Mouse (Mus musculus) embryonic facial prominence, embryonic 11.5 days (tissue): ENCODE results near the gene Lcp1. TPM values are rescaled to one million over a fixed set of nuclear protein-coding genes. Genes with fewer than 3 reads are reported as not detected.
A peak's percentile ranks its signal among the peaks of the same experiment; 100 is the strongest.

ENCODE experiments used
- ATAC-seq: fragments of 200-750 bp; cut with Nextera tagmentation; replicated peaks from 2 replicates; pipeline ENCODE4 v1.8.0; 2017; ENCODE audit warnings: low read depth; ENCODE audit not compliant: insufficient number of reproducible peaks, low FRiP score, low TSS enrichment
- DNase-seq: peaks from one replicate; pipeline ENCODE4 v3.0.0-alpha.2; 2015; ENCODE audit warnings: low spot score
- H3K27ac ChIP-seq: fragments of 300-500 bp; sonication (generic); replicated peaks from 2 replicates; pipeline ENCODE4 v1.5.1; 2014; ENCODE audit warnings: mild to moderate bottlenecking, low read depth, low read length, control low read depth
- H3K27me3 ChIP-seq: fragments of 300-500 bp; sonication (generic); 2 replicates; pipeline ENCODE4 v1.6.1; 2014; ENCODE audit warnings: mild to moderate bottlenecking, low read length, moderate library complexity, mixed read lengths; ENCODE audit not compliant: control insufficient read depth, insufficient read depth
- H3K36me3 ChIP-seq: fragments of 300-500 bp; sonication (generic); replicated peaks from 2 replicates; pipeline ENCODE4 v1.6.1; 2014; ENCODE audit warnings: low read depth, mild to moderate bottlenecking, low read length, moderate library complexity, mixed read lengths; ENCODE audit not compliant: control insufficient read depth, insufficient read depth
- H3K4me1 ChIP-seq: fragments of 300-500 bp; sonication (generic); 2 replicates; pipeline ENCODE4 v1.6.1; 2014; ENCODE audit warnings: low read length, mixed read lengths; ENCODE audit not compliant: control insufficient read depth, insufficient read depth
- H3K4me2 ChIP-seq: fragments of 300-500 bp; sonication (generic); 2 replicates; pipeline ENCODE4 v1.6.1; 2014; ENCODE audit warnings: low read depth, mild to moderate bottlenecking, control low read depth, low read length, moderate library complexity
- H3K4me3 ChIP-seq: fragments of 300-500 bp; sonication (generic); 2 replicates; pipeline ENCODE4 v1.5.1; 2014; ENCODE audit warnings: low read depth, low read length, control low read depth
- H3K9ac ChIP-seq: fragments of 300-500 bp; sonication (generic); replicated peaks from 2 replicates; pipeline ENCODE4 v1.6.1; 2014; ENCODE audit warnings: mild to moderate bottlenecking, control low read depth, low read length
- H3K9me3 ChIP-seq: fragments of 300-500 bp; sonication (generic); replicated peaks from 2 replicates; pipeline ENCODE4 v1.6.1; 2016; ENCODE audit warnings: mild to moderate bottlenecking, low read length, inconsistent platforms, mixed read lengths; ENCODE audit not compliant: control insufficient read depth
- WGBS: fragments of 180-500 bp; shearing (Covaris S2); extraction: QIAGEN DNeasy Blood & Tissue Kit; methylation state at CpG from one replicate; pipeline ENCODE4 v1.1.7; 2014; 5-methylcytosine and 5-hydroxymethylcytosine counted together
- polyA plus RNA-seq: library from polyadenylated mRNA; unstranded; fragments of >200 nt; fragmentation: Nextera tagmentation; extraction: Ambion mirVana; gene quantifications from 2 replicates; pipeline ENCODE4 v1.2.1, GENCODE M21; 2014

Gene Lcp1
- polyA plus RNA-seq, 1 experiment from 2014 or later, result 27.5 TPM

GRCm38 (mm10) chr14:75219250-75219913 lies 88.5 kb downstream of the Lcp1 start:
- no peak for ATAC-seq

GRCm38 (mm10) chr14:75222386-75222785 lies 91.5 kb downstream of the Lcp1 start:
- no peaks in the 10 kb centered on the region for H3K9me3 ChIP-seq
- no peak overlapping the region for H3K4me3 ChIP-seq
- no peak overlapping the region for H3K27ac ChIP-seq
- H3K4me1 ChIP-seq, result no peaks in the 10 kb centered on the region
- no peak overlapping the region for H3K4me2 ChIP-seq
- H3K27me3 ChIP-seq, result no peaks in the 10 kb centered on the region
- DNase-seq, result no peak
- WGBS, result 83% methylated on average over 6 of the region's 6 CpGs
- no peak overlapping the region for H3K9ac ChIP-seq
- ATAC-seq, result no peak
- no peaks in the 10 kb centered on the region for H3K36me3 ChIP-seq

More at GRCm38 (mm10) chr14:75219250-75219913, 88.5 kb downstream of the Lcp1 start:
- Histone ChIP-seq H3K4me1 (no peaks in the 10 kb centered on the region), H3K27ac (no peak overlapping the region), H3K4me3 (no peak overlapping the region), H3K9me3 (no peaks in the 10 kb centered on the region), H3K36me3 (no peaks in the 10 kb centered on the region), H3K9ac (no peak overlapping the region), H3K27me3 (no peaks in the 10 kb centered on the region), H3K4me2 (no peak overlapping the region)
- no peak for DNase-seq
- 77% methylated on average over 5 of the region's 5 CpGs for WGBS

GRCm38 (mm10) chr14:75227453-75228084 lies 96.7 kb downstream of the Lcp1 start:
- Histone ChIP-seq H3K9ac (no peak overlapping the region), H3K27me3 (no peaks in the 10 kb centered on the region), H3K4me1 (no peaks in the 10 kb centered on the region), H3K27ac (no peak overlapping the region), H3K9me3 (no peaks in the 10 kb centered on the region), H3K4me3 (no peak overlapping the region), H3K36me3 (no peaks in the 10 kb centered on the region), H3K4me2 (no peak overlapping the region)
- ATAC-seq (no peak), DNase-seq (no peak)
- 77% methylated on average over 6 of the region's 6 CpGs for WGBS

GRCm38 (mm10) chr14:75229834-75230233 lies 98.9 kb downstream of the Lcp1 start:
- Histone ChIP-seq H3K9me3 (no peaks in the 10 kb centered on the region), H3K27me3 (no peaks in the 10 kb centered on the region), H3K4me3 (no peak overlapping the region), H3K36me3 (no peaks in the 10 kb centered on the region), H3K4me2 (no peak overlapping the region), H3K9ac (no peak overlapping the region), H3K4me1 (no peaks in the 10 kb centered on the region), H3K27ac (no peak overlapping the region)
- peak; percentile 69 for DNase-seq
- WGBS, result 72% methylated on average over 2 of the region's 2 CpGs
- ATAC-seq, result no peak

GRCm38 (mm10) chr14:75233070-75233469 lies 102.2 kb downstream of the Lcp1 start:
- H3K4me3 ChIP-seq, result no peak overlapping the region
- H3K4me2 ChIP-seq, result no peak overlapping the region
- WGBS, result 79% methylated on average over 5 of the region's 5 CpGs
- no peaks in the 10 kb centered on the region for H3K36me3 ChIP-seq
- H3K27ac ChIP-seq, result no peak overlapping the region
- ATAC-seq (no peak), DNase-seq (no peak)
- no peaks in the 10 kb centered on the region for H3K27me3 ChIP-seq
- H3K9ac ChIP-seq, result no peak overlapping the region
- H3K4me1 ChIP-seq, result no peaks in the 10 kb centered on the region
- no peaks in the 10 kb centered on the region for H3K9me3 ChIP-seq

- Histone ChIP-seq H3K4me3 (no peak overlapping the region), H3K27ac (no peak overlapping the region), H3K36me3 (no peaks in the 10 kb centered on the region), H3K9ac (no peak overlapping the region), H3K4me2 (no peak overlapping the region), H3K27me3 (no peaks in the 10 kb centered on the region), H3K9me3 (no peaks in the 10 kb centered on the region), H3K4me1 (no peaks in the 10 kb centered on the region)
- no peak for DNase-seq
- 86% methylated on average over 8 of the region's 8 CpGs for WGBS
- ATAC-seq, result no peak
Measured at GRCm38 (mm10) chr14:75235552-75235951, 104.7 kb downstream of the Lcp1 start.

GRCm38 (mm10) chr14:75235955-75236635 lies 105.2 kb downstream of the Lcp1 start:
- no peaks in the 10 kb centered on the region for H3K4me1 ChIP-seq
- H3K4me2 ChIP-seq, result no peak overlapping the region
- H3K9me3 ChIP-seq, result no peaks in the 10 kb centered on the region
- ATAC-seq (peak; percentile 67), DNase-seq (peak; percentile 50)
- WGBS, result 53% methylated on average over 9 of the region's 9 CpGs
- H3K4me3 ChIP-seq, result no peak overlapping the region
- H3K27me3 ChIP-seq, result no peaks in the 10 kb centered on the region
- H3K27ac ChIP-seq, result no peak overlapping the region
- no peak overlapping the region for H3K9ac ChIP-seq
- H3K36me3 ChIP-seq, result no peaks in the 10 kb centered on the region

- no peak overlapping the region for H3K9ac ChIP-seq
- no peaks in the 10 kb centered on the region for H3K36me3 ChIP-seq
- DNase-seq, result no peak
Measured at GRCm38 (mm10) chr14:75236636-75237003, 105.7 kb downstream of the Lcp1 start.

More at GRCm38 (mm10) chr14:75236636-75237003, 105.7 kb downstream of the Lcp1 start:
- no peaks in the 10 kb centered on the region for H3K9me3 ChIP-seq
- H3K4me2 ChIP-seq, result no peak overlapping the region
- H3K27me3 ChIP-seq, result no peaks in the 10 kb centered on the region
- no peaks in the 10 kb centered on the region for H3K4me1 ChIP-seq
- H3K27ac ChIP-seq, result no peak overlapping the region
- WGBS, result 85% methylated on average over 4 of the region's 4 CpGs
- H3K4me3 ChIP-seq, result no peak overlapping the region
- no peak for ATAC-seq
